23 mouse cellular contexts compared by ENCODE assay signal in the genomic region with DNA sequence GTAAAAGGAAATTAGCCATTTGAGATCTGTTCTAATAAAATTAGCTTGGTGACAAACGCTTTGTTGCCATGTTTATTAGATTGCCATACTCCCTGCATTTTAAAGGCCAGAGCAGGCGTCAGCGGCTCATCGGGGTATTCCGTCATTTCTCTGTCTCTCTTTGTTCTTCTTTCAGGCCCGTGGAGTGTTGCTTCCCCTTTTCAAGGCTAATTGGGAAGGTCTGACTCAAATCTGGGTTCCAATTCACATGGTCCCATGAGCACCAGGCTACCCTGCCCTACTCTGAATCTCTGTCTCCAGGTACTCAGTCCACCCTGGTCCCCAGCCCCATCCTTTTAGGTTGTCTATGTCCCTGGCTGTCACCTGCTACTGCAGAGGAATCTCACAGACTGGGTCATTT.
DNase-seq lines count a peak whose midpoint lies in the region; ATAC-seq and TF ChIP-seq lines count a peak whose summit lies in the region.
"Had no signal": no experiment of that assay in that cellular context is flagged by ENCODE, and none has a peak within 500 bp of the region (broad histone marks: within the 10 kb centered on the region; RNA-seq: fewer than 3 reads in every experiment).

No protein-coding gene starts in this region.

- no peak overlapping the region for H3K4me2 ChIP-seq in CH12.LX (ENCODE audit: insufficient read depth, low read depth, poor library complexity, severe bottlenecking)

- H3K9me3 ChIP-seq in CH12.LX (replicated peaks; ENCODE audit: low read length), result no peaks in the 10 kb centered on the region
- H3K9me3 ChIP-seq: G1E had no signal

- H3K27ac ChIP-seq in CH12.LX (ENCODE audit: insufficient read depth, low read depth), result no peak overlapping the region

- H3K36me3 ChIP-seq in CH12.LX (replicated peaks in 1 of 2; ENCODE audit: control insufficient read depth in 1 of 2, insufficient read depth in 1 of 2, low read length in 1 of 2), result no peaks in the 10 kb centered on the region
- H3K36me3 ChIP-seq: G1E had no signal

- no peak for TF ChIP-seq POLR2A in CH12.LX (IDR thresholded peaks at IDR 0.05; ENCODE audit: low read depth, low read length)

- H3K9ac ChIP-seq in CH12.LX (ENCODE audit: insufficient read depth, low read depth), result no peak overlapping the region

- no peaks in the 10 kb centered on the region for H3K27me3 ChIP-seq in CH12.LX (replicated peaks)

- dilution Hi-C loops in CH12.LX (cut with MboI; ENCODE audit: extremely low pct_ligation_motif_present, extremely low pct_unique_long_range_greater_than_20kb, low sequenced_read_pairs), result no loop called here

- in situ Hi-C loops in CH12.LX (cut with MboI; ENCODE audit: low pct_ligation_motif_present, low pct_unique_long_range_greater_than_20kb, low sequenced_read_pairs), result no loop called here

- H3K4me1 ChIP-seq in CH12.LX (ENCODE audit: control insufficient read depth in 1 of 2, insufficient read depth in 2 of 2), result peaks cover 0 to 34% of the 10 kb centered on the region in 2 experiments; a peak in 2 of 4 replicates

- no peak overlapping the region for H3K4me3 ChIP-seq in CH12.LX (replicated peaks in 1 of 3; ENCODE audit: low read depth in 2 of 3, low read length in 2 of 3, poor library complexity in 1 of 3)

- ATAC-seq in frontal cortex, adult (ENCODE audit: low TSS enrichment), result no peak
- ATAC-seq: activated CD4-positive, CD25-positive, alpha-beta regulatory T cell, adult 4 months; CD4-positive, CD25-positive, alpha-beta regulatory T cell, adult 4 months; Patski had no signal

- TF ChIP-seq EP300 in CH12.LX (IDR thresholded peaks at IDR 0.05; ENCODE audit: low read length), result peak; percentile 75

- no peaks in the 10 kb centered on the region for H3K79me2 ChIP-seq in CH12.LX (replicated peaks; ENCODE audit: control insufficient read depth, extremely low read depth, insufficient read depth, poor library complexity, severe bottlenecking)

- no peak for TF ChIP-seq CTCF in CH12.LX (conservative IDR thresholded peaks at IDR 0.05 in 1 of 2, IDR thresholded peaks at IDR 0.05 in 1 of 2; ENCODE audit: low read depth in 2 of 2, low read length in 2 of 2)

- DNase-seq in A20 (ENCODE audit: low read depth, low spot score) (peak; percentile 5), CH12.LX (ENCODE audit: extremely low read depth) (peak; percentile 67), MN1 (ENCODE audit: low spot score) (peak; percentile 58)
- no peak for DNase-seq in kidney, postnatal 4 days
- no peak for DNase-seq in cerebellum, adult 11-12 months
- DNase-seq: adrenal gland, adult 2 months; adrenal gland, adult 8-10 months; adrenal gland, postnatal 10 days; adrenal gland, postnatal 14 days; adrenal gland, postnatal 25 days; adrenal gland, postnatal 36 days; B cell, adult 2 months; cerebellum, adult 11 months; cerebellum, adult 18-20 months; cerebellum, adult 2 months; cerebellum, adult 8-10 months; cerebellum, adult 9-10 months; cerebellum, adult 9-11 months had no signal

- no peak for TF ChIP-seq RAD21 in CH12.LX (IDR thresholded peaks at IDR 0.05; ENCODE audit: low read depth, low read length)

TF ChIP-seq in CH12.LX, 34 proteins besides CTCF, POLR2A, EP300 and RAD21:
- TF ChIP-seq SIN3A (IDR thresholded peaks at IDR 0.05; ENCODE audit: low read length) (no peak), ETS1 (conservative IDR thresholded peaks at IDR 0.05; ENCODE audit: low read depth, low read length) (no peak), NRF1 (IDR thresholded peaks at IDR 0.05; ENCODE audit: low read depth, low read length) (no peak), JUN (IDR thresholded peaks at IDR 0.05; ENCODE audit: insufficient read depth, low read depth, low read length) (no peak), CHD2 (IDR thresholded peaks at IDR 0.05; ENCODE audit: low read length) (no peak), IRF4 (IDR thresholded peaks at IDR 0.05; ENCODE audit: low read depth, low read length) (peak; percentile 74), NELFE (IDR thresholded peaks at IDR 0.05; ENCODE audit: low read depth, low read length) (no peak), ZNF384 (IDR thresholded peaks at IDR 0.05; ENCODE audit: low read depth, low read length) (no peak), TBP (conservative IDR thresholded peaks at IDR 0.05; ENCODE audit: low read depth, low read length) (no peak), E2F4 (IDR thresholded peaks at IDR 0.05; ENCODE audit: insufficient replicate concordance, low read depth, low read length) (no peak), JUND (conservative IDR thresholded peaks at IDR 0.05; ENCODE audit: low read depth, low read length) (0 out of 2 replicates have a peak, but pooled peaks have one; percentile 24), TCF12 (IDR thresholded peaks at IDR 0.05; ENCODE audit: low read depth, low read length) (no peak), PAX5 (IDR thresholded peaks at IDR 0.05; ENCODE audit: low read length) (no peak), SMC3 (IDR thresholded peaks at IDR 0.05; ENCODE audit: low read depth, low read length) (no peak), CHD1 (IDR thresholded peaks at IDR 0.05; ENCODE audit: low read depth, low read length) (no peak), KAT2A (IDR thresholded peaks at IDR 0.05; ENCODE audit: insufficient replicate concordance, low read length) (no peak), MAX (IDR thresholded peaks at IDR 0.05; ENCODE audit: low read length) (no peak), ZKSCAN1 (IDR thresholded peaks at IDR 0.05; ENCODE audit: borderline replicate concordance, low read depth, low read length) (no peak), ZMIZ1 (IDR thresholded peaks at IDR 0.05; ENCODE audit: low read depth, low read length) (no peak), USF1 (IDR thresholded peaks at IDR 0.05; ENCODE audit: low read depth, low read length) (no peak), MEF2A (IDR thresholded peaks at IDR 0.05; ENCODE audit: borderline replicate concordance, low read depth, low read length) (0 out of 2 replicates have a peak, but pooled peaks have one; percentile 16), MAFK (IDR thresholded peaks at IDR 0.05; ENCODE audit: insufficient replicate concordance, low read length) (no peak), ZC3H11A (IDR thresholded peaks at IDR 0.05; ENCODE audit: low read depth, low read length) (no peak), GABPA (IDR thresholded peaks at IDR 0.05; ENCODE audit: insufficient replicate concordance, low read depth, low read length) (no peak)
TF ChIP-seq in CH12.LX: peak in this region for 3.

Comparison
In these comparisons a context has a peak if more than half of its experiments do, and no peak if none do; other contexts are left out.
1. DNase-seq: peak in A20 (single experiment), CH12.LX (single experiment) and MN1 (single experiment); none in kidney, postnatal 4 days (0 of 2) and cerebellum, adult 11-12 months (single experiment).